Mouse (Mus musculus) T-helper 17 cell (primary cell): ENCODE data around the gene Stac3.

Experiments used
- in situ Hi-C, 2 experiments: fragments of 300-600 bp; cut with MboI, MseI; formaldehyde crosslinking; loops; 1 replicate in 1 of 2; 2 replicates in 1 of 2; pipeline ENCODE4 v1.15.1; 2025; ENCODE audit warnings: high pct_unique_total_duplicates in 2 of 2

The Stac3 gene

GRCm38 (mm10) chr10:127500894-127501893 lies at the start of gene Stac3:
Gene Stac3, plus strand, starts transcription at chr10:127501686.
- in situ Hi-C loops, result no loop called here

- in situ Hi-C loops, result no loop called here
These were observed 47.8 kb upstream of the Stac3 start for GRCm38 (mm10) chr10:127453701-127454100.

GRCm38 (mm10) chr10:127462411-127463096 lies 38.9 kb upstream of the Stac3 start:
- in situ Hi-C loops, result no loop called here

GRCm38 (mm10) chr10:127471281-127471988 lies 30.1 kb upstream of the Stac3 start:
- in situ Hi-C loops, result no loop called here

- in situ Hi-C loops, result no loop called here
These were observed 28.8 kb upstream of the Stac3 start for GRCm38 (mm10) chr10:127472722-127473121.

- in situ Hi-C loops, result no loop called here
These were observed 26.3 kb upstream of the Stac3 start for GRCm38 (mm10) chr10:127475175-127475574.

- in situ Hi-C loops, result no loop called here
These were observed 24.9 kb upstream of the Stac3 start for GRCm38 (mm10) chr10:127476541-127476940.

- in situ Hi-C loops, result no loop called here
These were observed 24.2 kb upstream of the Stac3 start for GRCm38 (mm10) chr10:127477301-127477700.

- in situ Hi-C loops, result no loop called here
These were observed 22.4 kb upstream of the Stac3 start for GRCm38 (mm10) chr10:127479131-127479530.

GRCm38 (mm10) chr10:127480833-127481813 lies 20.4 kb upstream of the Stac3 start:
- in situ Hi-C loops, result no loop called here

GRCm38 (mm10) chr10:127485235-127485634 lies 16.3 kb upstream of the Stac3 start:
- in situ Hi-C loops, result no loop called here

GRCm38 (mm10) chr10:127488856-127489255 lies 12.6 kb upstream of the Stac3 start:
- in situ Hi-C loops, result no loop called here

GRCm38 (mm10) chr10:127490160-127491127 lies 11.0 kb upstream of the Stac3 start:
- in situ Hi-C loops, result no loop called here

- in situ Hi-C loops, result no loop called here
These were observed 10.4 kb upstream of the Stac3 start for GRCm38 (mm10) chr10:127491128-127491512.

GRCm38 (mm10) chr10:127492118-127492517 lies 9.4 kb upstream of the Stac3 start:
- in situ Hi-C loops, result no loop called here

- in situ Hi-C loops, result no loop called here
These were observed 5.3 kb upstream of the Stac3 start for GRCm38 (mm10) chr10:127496156-127496555.

GRCm38 (mm10) chr10:127499516-127499915 lies 2.0 kb upstream of the Stac3 start:
- in situ Hi-C loops, result no loop called here

GRCm38 (mm10) chr10:127500042-127500441 lies 1.4 kb upstream of the Stac3 start:
- in situ Hi-C loops, result no loop called here

GRCm38 (mm10) chr10:127508239-127508638 lies 6.8 kb downstream of the Stac3 start:
- in situ Hi-C loops, result loop anchor here (5.0 kb wide), 1 partner anchor 34 kb away; no protein-coding TSS in a partner anchor
